Mouse (Mus musculus): ENCODE results near the gene Gm17349. TPM values are rescaled to one million over a fixed set of nuclear protein-coding genes. Genes with fewer than 3 reads are reported as not detected.
A peak's percentile ranks its signal among the peaks of the same experiment; 100 is the strongest.

The Gm17349 gene
- total RNA-seq, 1 experiment, result 2.5 TPM

GRCm38 (mm10) chr15:99691976-99692375 is 13.3 kb downstream of the Gm17349 start:
- no peaks in the 10 kb centered on the region for H3K9me3 ChIP-seq (ENCODE audit: control insufficient read depth, insufficient read depth, low read depth, low read length)
- peaks cover 0 to 13% of the 10 kb centered on the region in 2 experiments; a peak in 1 of 4 replicates for H3K4me1 ChIP-seq (ENCODE audit: control insufficient read depth in 2 of 2, insufficient read depth in 2 of 2, low read length in 2 of 2, poor library complexity in 1 of 2)
- TF ChIP-seq CHD2 (IDR thresholded peaks at IDR 0.05; ENCODE audit: low read depth, low read length), result no peak
- no peak for TF ChIP-seq HCFC1 (IDR thresholded peaks at IDR 0.05; ENCODE audit: borderline replicate concordance, insufficient read depth, low read length)
- no peaks in the 10 kb centered on the region for H3K36me3 ChIP-seq (ENCODE audit: control insufficient read depth, insufficient read depth, low read length, poor library complexity, severe bottlenecking)
- no peak overlapping the region for H3K27ac ChIP-seq (ENCODE audit: insufficient read depth, low read depth, low read length, poor library complexity, severe bottlenecking)
- no peak overlapping the region for H3K4me3 ChIP-seq (ENCODE audit: insufficient read depth in 1 of 2, low read depth in 1 of 2, low read length in 2 of 2, poor library complexity in 1 of 2, severe bottlenecking in 1 of 2)
- in situ Hi-C loops (cut with MboI; ENCODE audit: low sequenced_read_pairs in 2 of 2, unreplicated experiment in 2 of 2), result no loop called here
- DNase-seq (ENCODE audit: low read depth, low spot score), result no peak
- H3K9ac ChIP-seq (ENCODE audit: insufficient read depth, low read depth, low read length, poor library complexity, severe bottlenecking), result no peak overlapping the region

DNA sequence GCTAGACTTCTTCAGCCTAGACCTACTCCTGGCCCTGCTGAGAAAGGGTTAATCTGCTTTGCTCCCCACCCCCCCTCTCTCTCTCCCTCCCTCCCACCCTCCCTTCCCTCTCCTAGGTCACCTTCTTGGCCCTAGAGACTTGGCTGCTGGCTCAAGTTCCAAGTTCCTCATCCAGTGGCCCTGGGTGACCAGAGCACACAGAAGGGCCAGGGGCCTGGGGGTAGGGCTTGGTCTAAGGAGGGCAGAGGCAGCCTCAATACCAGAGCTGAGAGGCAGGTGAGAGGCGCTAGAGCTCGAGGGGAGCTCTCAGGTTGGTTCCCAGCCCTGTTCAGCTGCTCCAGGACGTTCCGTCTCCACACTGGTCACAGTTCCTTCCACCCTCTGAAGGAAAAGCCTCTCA is 14.4 kb downstream of the Gm17349 start:
- Histone ChIP-seq H3K9ac (ENCODE audit: insufficient read depth, low read depth, low read length, poor library complexity, severe bottlenecking) (no peak overlapping the region), H3K27ac (ENCODE audit: insufficient read depth, low read depth, low read length, poor library complexity, severe bottlenecking) (no peak overlapping the region), H3K4me1 (ENCODE audit: control insufficient read depth in 2 of 2, insufficient read depth in 2 of 2, low read length in 2 of 2, poor library complexity in 1 of 2) (peaks cover 0 to 13% of the 10 kb centered on the region in 2 experiments; a peak in 1 of 4 replicates), H3K4me3 (ENCODE audit: insufficient read depth in 1 of 2, low read depth in 1 of 2, low read length in 2 of 2, poor library complexity in 1 of 2, severe bottlenecking in 1 of 2) (no peak overlapping the region), H3K36me3 (ENCODE audit: control insufficient read depth, insufficient read depth, low read length, poor library complexity, severe bottlenecking) (no peaks in the 10 kb centered on the region), H3K9me3 (ENCODE audit: control insufficient read depth, insufficient read depth, low read depth, low read length) (no peaks in the 10 kb centered on the region)
- TF ChIP-seq ZC3H11A (IDR thresholded peaks at IDR 0.05; ENCODE audit: borderline replicate concordance, low read depth, low read length) (no peak), HCFC1 (IDR thresholded peaks at IDR 0.05; ENCODE audit: borderline replicate concordance, insufficient read depth, low read length) (no peak), CHD2 (IDR thresholded peaks at IDR 0.05; ENCODE audit: low read depth, low read length) (no peak), ZNF384 (IDR thresholded peaks at IDR 0.05; ENCODE audit: low read depth, low read length) (no peak), MAFK (IDR thresholded peaks at IDR 0.05; ENCODE audit: insufficient read depth, low read depth, low read length) (no peak)
- in situ Hi-C loops (cut with MboI; ENCODE audit: low sequenced_read_pairs in 2 of 2, unreplicated experiment in 2 of 2), result no loop called here
- no peak for DNase-seq (ENCODE audit: low read depth, low spot score)

- in situ Hi-C loops (cut with MboI; ENCODE audit: low sequenced_read_pairs in 2 of 2, unreplicated experiment in 2 of 2), result no loop called here
- Histone ChIP-seq H3K27ac (ENCODE audit: insufficient read depth, low read depth, low read length, poor library complexity, severe bottlenecking) (no peak overlapping the region), H3K4me1 (ENCODE audit: control insufficient read depth in 2 of 2, insufficient read depth in 2 of 2, low read length in 2 of 2, poor library complexity in 1 of 2) (peaks cover 8 to 21% of the 10 kb centered on the region in 2 experiments), H3K36me3 (ENCODE audit: control insufficient read depth, insufficient read depth, low read length, poor library complexity, severe bottlenecking) (no peaks in the 10 kb centered on the region), H3K9me3 (ENCODE audit: control insufficient read depth, insufficient read depth, low read depth, low read length) (no peaks in the 10 kb centered on the region), H3K4me3 (ENCODE audit: insufficient read depth in 1 of 2, low read depth in 1 of 2, low read length in 2 of 2, poor library complexity in 1 of 2, severe bottlenecking in 1 of 2) (no peak overlapping the region), H3K9ac (ENCODE audit: insufficient read depth, low read depth, low read length, poor library complexity, severe bottlenecking) (no peak overlapping the region)
- no peak for DNase-seq (ENCODE audit: low read depth, low spot score)
- TF ChIP-seq MAFK (IDR thresholded peaks at IDR 0.05; ENCODE audit: insufficient read depth, low read depth, low read length) (no peak), ZC3H11A (IDR thresholded peaks at IDR 0.05; ENCODE audit: borderline replicate concordance, low read depth, low read length) (no peak), CHD2 (IDR thresholded peaks at IDR 0.05; ENCODE audit: low read depth, low read length) (no peak), HCFC1 (IDR thresholded peaks at IDR 0.05; ENCODE audit: borderline replicate concordance, insufficient read depth, low read length) (no peak), ZNF384 (IDR thresholded peaks at IDR 0.05; ENCODE audit: low read depth, low read length) (no peak)
Observed at GRCm38 (mm10) chr15:99688712-99689111, 16.6 kb downstream of the Gm17349 start.

- H3K4me3 ChIP-seq (ENCODE audit: insufficient read depth in 1 of 2, low read depth in 1 of 2, low read length in 2 of 2, poor library complexity in 1 of 2, severe bottlenecking in 1 of 2), result no peak overlapping the region
- H3K36me3 ChIP-seq (ENCODE audit: control insufficient read depth, insufficient read depth, low read length, poor library complexity, severe bottlenecking), result no peaks in the 10 kb centered on the region
- no peak for TF ChIP-seq ZC3H11A (IDR thresholded peaks at IDR 0.05; ENCODE audit: borderline replicate concordance, low read depth, low read length)
- TF ChIP-seq MAFK (IDR thresholded peaks at IDR 0.05; ENCODE audit: insufficient read depth, low read depth, low read length), result no peak
- TF ChIP-seq HCFC1 (IDR thresholded peaks at IDR 0.05; ENCODE audit: borderline replicate concordance, insufficient read depth, low read length), result no peak
- no peak for TF ChIP-seq ZNF384 (IDR thresholded peaks at IDR 0.05; ENCODE audit: low read depth, low read length)
- TF ChIP-seq CHD2 (IDR thresholded peaks at IDR 0.05; ENCODE audit: low read depth, low read length), result no peak
- H3K9me3 ChIP-seq (ENCODE audit: control insufficient read depth, insufficient read depth, low read depth, low read length), result no peaks in the 10 kb centered on the region
- H3K9ac ChIP-seq (ENCODE audit: insufficient read depth, low read depth, low read length, poor library complexity, severe bottlenecking), result no peak overlapping the region
- peak overlapping the region; percentile 45; the same call in 1 of the 2 replicates for H3K27ac ChIP-seq (ENCODE audit: insufficient read depth, low read depth, low read length, poor library complexity, severe bottlenecking)
- H3K4me1 ChIP-seq (ENCODE audit: control insufficient read depth in 2 of 2, insufficient read depth in 2 of 2, low read length in 2 of 2, poor library complexity in 1 of 2), result peaks cover 10 to 27% of the 10 kb centered on the region in 2 experiments
- in situ Hi-C loops (cut with MboI; ENCODE audit: low sequenced_read_pairs in 2 of 2, unreplicated experiment in 2 of 2), result no loop called here
- DNase-seq (ENCODE audit: low read depth, low spot score), result no peak
Observed at GRCm38 (mm10) chr15:99684156-99684555, 21.1 kb downstream of the Gm17349 start.

- no peaks in the 10 kb centered on the region for H3K9me3 ChIP-seq (ENCODE audit: control insufficient read depth, insufficient read depth, low read depth, low read length)
- in situ Hi-C loops (cut with MboI; ENCODE audit: low sequenced_read_pairs in 2 of 2, unreplicated experiment in 2 of 2), result no loop called here
- no peak for TF ChIP-seq CHD2 (IDR thresholded peaks at IDR 0.05; ENCODE audit: low read depth, low read length)
- peak; percentile 43; the same call in 1 of the 2 replicates for TF ChIP-seq HCFC1 (IDR thresholded peaks at IDR 0.05; ENCODE audit: borderline replicate concordance, insufficient read depth, low read length)
- TF ChIP-seq ZNF384 (IDR thresholded peaks at IDR 0.05; ENCODE audit: low read depth, low read length), result no peak
- no peak overlapping the region for H3K4me3 ChIP-seq (ENCODE audit: insufficient read depth in 1 of 2, low read depth in 1 of 2, low read length in 2 of 2, poor library complexity in 1 of 2, severe bottlenecking in 1 of 2)
- H3K27ac ChIP-seq (ENCODE audit: insufficient read depth, low read depth, low read length, poor library complexity, severe bottlenecking), result no peak overlapping the region
- no peak overlapping the region for H3K9ac ChIP-seq (ENCODE audit: insufficient read depth, low read depth, low read length, poor library complexity, severe bottlenecking)
- no peak for DNase-seq (ENCODE audit: low read depth, low spot score)
- no peaks in the 10 kb centered on the region for H3K36me3 ChIP-seq (ENCODE audit: control insufficient read depth, insufficient read depth, low read length, poor library complexity, severe bottlenecking)
- peaks cover 10 to 26% of the 10 kb centered on the region in 2 experiments for H3K4me1 ChIP-seq (ENCODE audit: control insufficient read depth in 2 of 2, insufficient read depth in 2 of 2, low read length in 2 of 2, poor library complexity in 1 of 2)
Observed at GRCm38 (mm10) chr15:99682880-99683279, 22.4 kb downstream of the Gm17349 start.
